Mouse (Mus musculus): ENCODE measurements around the gene Ccl27b.
"Not testable (repeated sequence)": the region's sequence is repeated elsewhere in the genome, so short reads cannot be mapped to it uniquely, and the experiment has no call there.

- TF ChIP-seq CTCF (conservative IDR thresholded peaks at IDR 0.05; ENCODE audit: low read length); POU5F1 (IDR thresholded peaks at IDR 0.05; ENCODE audit: borderline replicate concordance, low read length): not testable (repeated sequence)
Observed at GRCm38 (mm10) chr4:42679365-42679764, 24.3 kb downstream of the Ccl27b start.

Data from E14TG2a.4 (cell line).